Mouse (Mus musculus) gastrocnemius, adult 2 months (tissue): ENCODE measurements around the gene Sox11. TPM values are rescaled to one million over a fixed set of nuclear protein-coding genes. Genes with fewer than 3 reads are reported as not detected.
A peak's percentile ranks its signal among the peaks of the same experiment; 100 is the strongest.

Experiments used
- DNase-seq: peaks from one replicate; pipeline ENCODE4 v3.0.0; 2022
- H3K27ac ChIP-seq: fragments of 200-600 bp; 2 replicates; pipeline ENCODE4 v1.8.1; 2022; ENCODE audit warnings: mild to moderate bottlenecking
- H3K4me3 ChIP-seq: fragments of 200-600 bp; 2 replicates; pipeline ENCODE4 v1.8.1; 2022; ENCODE audit warnings: mild to moderate bottlenecking, moderate library complexity
- CTCF ChIP-seq: fragments of 200-600 bp; IDR thresholded peaks from 2 replicates; pipeline ENCODE4 v1.8.1; 2022; ENCODE audit warnings: antibody characterized with exemption, mild to moderate bottlenecking, moderate library complexity
- intact Hi-C: fragments of 180-260 bp; cut with DNase I; formaldehyde crosslinking; loops from one replicate; pipeline ENCODE4 v1.15.1; 2025
- total RNA-seq, 2 experiments: library from RNA; stranded (reverse); gene quantifications; 2 replicates each; pipeline ENCODE4 v1.2.3; 2021

The Sox11 gene
- total RNA-seq, 2 experiments from 2014 or later = 0.05 to 0.11 TPM

- peak; percentile 72 for DNase-seq
- Histone ChIP-seq H3K27ac (no peak overlapping the region), H3K4me3 (peak overlapping the region; percentile 75)
- TF ChIP-seq CTCF = peak; percentile 66
- intact Hi-C loops = loop anchor here (10.0 kb wide), 1 partner anchor 1082 kb away; no protein-coding TSS in a partner anchor
These were observed 574 bp upstream of the Sox11 start for GRCm38 (mm10) chr12:27342691-27343605.

GRCm38 (mm10) chr12:27341130-27341870 lies 1.1 kb downstream of the Sox11 start:
- peak; percentile 26 for DNase-seq
- Histone ChIP-seq H3K4me3 (peak overlapping the region; percentile 75), H3K27ac (no peak overlapping the region)
- no peak for TF ChIP-seq CTCF
- intact Hi-C loops = loop anchor here (10.0 kb wide), 1 partner anchor 1084 kb away; no protein-coding TSS in a partner anchor

- intact Hi-C loops = loop anchor here (10.0 kb wide), 1 partner anchor 1084 kb away; no protein-coding TSS in a partner anchor
- Histone ChIP-seq H3K27ac (no peak overlapping the region), H3K4me3 (peak overlapping the region; percentile 75)
- no peak for DNase-seq
- TF ChIP-seq CTCF = no peak
These were observed 1.8 kb downstream of the Sox11 start for GRCm38 (mm10) chr12:27340451-27341035.

- no peak overlapping the region for H3K27ac ChIP-seq
- intact Hi-C loops = no loop called here
- H3K4me3 ChIP-seq = peak overlapping the region; percentile 67
- TF ChIP-seq CTCF = no peak
- DNase-seq = peak; percentile 29
These were observed 3.1 kb downstream of the Sox11 start for GRCm38 (mm10) chr12:27339171-27339751.

- peak overlapping the region; percentile 38; the same call in 1 of the 2 replicates for H3K27ac ChIP-seq
- no peak for TF ChIP-seq CTCF
- intact Hi-C loops = no loop called here
- H3K4me3 ChIP-seq = peak overlapping the region; percentile 67
- DNase-seq = peak; percentile 31
These were observed 3.6 kb downstream of the Sox11 start for GRCm38 (mm10) chr12:27338721-27339170.

GRCm38 (mm10) chr12:27338116-27338515 lies 4.3 kb downstream of the Sox11 start:
- intact Hi-C loops = no loop called here
- Histone ChIP-seq H3K4me3 (peak overlapping the region; percentile 67; the same call in 1 of the 2 replicates), H3K27ac (no peak overlapping the region)
- DNase-seq = no peak
- no peak for TF ChIP-seq CTCF

GRCm38 (mm10) chr12:27337482-27337881 lies 4.9 kb downstream of the Sox11 start:
- Histone ChIP-seq H3K27ac (no peak overlapping the region), H3K4me3 (no peak overlapping the region)
- intact Hi-C loops = no loop called here
- no peak for TF ChIP-seq CTCF
- DNase-seq = no peak

GRCm38 (mm10) chr12:27336801-27337200 lies 5.6 kb downstream of the Sox11 start:
- Histone ChIP-seq H3K4me3 (no peak overlapping the region), H3K27ac (no peak overlapping the region)
- no peak for TF ChIP-seq CTCF
- DNase-seq = no peak
- intact Hi-C loops = no loop called here

GRCm38 (mm10) chr12:27336336-27336735 lies 6.0 kb downstream of the Sox11 start:
- intact Hi-C loops = no loop called here
- TF ChIP-seq CTCF = no peak
- no peak overlapping the region for H3K27ac ChIP-seq
- DNase-seq = no peak
- no peak overlapping the region for H3K4me3 ChIP-seq

GRCm38 (mm10) chr12:27335356-27336055 lies 6.9 kb downstream of the Sox11 start:
- H3K27ac ChIP-seq = no peak overlapping the region

GRCm38 (mm10) chr12:27333590-27333989 lies 8.8 kb downstream of the Sox11 start:
- Histone ChIP-seq H3K27ac (no peak overlapping the region), H3K4me3 (no peak overlapping the region)
- no peak for DNase-seq
- no peak for TF ChIP-seq CTCF
- intact Hi-C loops = no loop called here

More at GRCm38 (mm10) chr12:27335356-27336055, 6.9 kb downstream of the Sox11 start:
- TF ChIP-seq CTCF = no peak
- DNase-seq = no peak
- intact Hi-C loops = no loop called here
- H3K4me3 ChIP-seq = no peak overlapping the region
